Comparison of ENCODE assay signal across 9 mouse cellular contexts in genomic region chr15:83592260-83593188, GRCm38 (mm10). TPM values are rescaled to one million over a fixed set of nuclear protein-coding genes. Genes with fewer than 3 reads are reported as not detected.
A peak's percentile ranks its signal among the peaks of the same experiment; 100 is the strongest.
DNase-seq lines count a peak whose midpoint lies in the region; ATAC-seq and TF ChIP-seq lines count a peak whose summit lies in the region.
"Had no signal": no experiment of that assay in that cellular context is flagged by ENCODE, and none has a peak within 500 bp of the region (broad histone marks: within the 10 kb centered on the region; RNA-seq: fewer than 3 reads in every experiment).

No protein-coding gene starts in this region.

- peak overlapping the region; percentile 67 for H3K27ac ChIP-seq in heart, embryonic 11.5 days (ENCODE audit: low read depth, low read length)
- H3K27ac ChIP-seq in limb, embryonic 12.5 days: no peak overlapping the region
- H3K27ac ChIP-seq: kidney, postnatal 0 days had no signal

- peaks cover 50% of the 10 kb centered on the region for H3K79me2 ChIP-seq in myocyte (ENCODE audit: control insufficient read depth, insufficient read depth)

- no peaks in the 10 kb centered on the region for H3K27me3 ChIP-seq in heart, embryonic 11.5 days (ENCODE audit: control insufficient read depth, insufficient read depth, low read length)
- H3K27me3 ChIP-seq in limb, embryonic 12.5 days: no peaks in the 10 kb centered on the region
- no peaks in the 10 kb centered on the region for H3K27me3 ChIP-seq in myocyte (ENCODE audit: control insufficient read depth, insufficient read depth, insufficient read length)

- TF ChIP-seq POLR2A in myocyte (IDR thresholded peaks at IDR 0.05; ENCODE audit: insufficient read length, low read depth): no peak

- no peak for DNase-seq in heart, adult 11 months
- peak; percentile 59 for DNase-seq in c-Kit-positive CD71-positive TER-119-negative erythroid progenitor cells, embryonic 14.5 days (ENCODE audit: low read depth)
- DNase-seq in adrenal gland, postnatal 10 days: no peak
- DNase-seq in adrenal gland, adult 18-20 months (ENCODE audit: low spot score in 2 of 2): no peak

- 40% methylated on average over 8 of the region's 8 CpGs for WGBS in heart, embryonic 11.5 days (ENCODE audit: insufficient replicate concordance)
- WGBS in limb, embryonic 12.5 days: 79% methylated on average over 8 of the region's 8 CpGs

- no peak overlapping the region for H3ac ChIP-seq in myocyte (ENCODE audit: control insufficient read depth, insufficient read length)

- H3K4me2 ChIP-seq in heart, embryonic 11.5 days: peak overlapping the region; percentile 83
- peak overlapping the region; percentile 70 for H3K4me2 ChIP-seq in limb, embryonic 12.5 days
- H3K4me2 ChIP-seq in myocyte (ENCODE audit: low read depth): peak overlapping the region; percentile 98

- peak overlapping the region; percentile 56; the same call in 1 of the 2 replicates for H3K4me3 ChIP-seq in heart, embryonic 11.5 days (ENCODE audit: low read depth, low read length)
- H3K4me3 ChIP-seq in limb, embryonic 12.5 days (replicated peaks): 0 out of 2 replicates have a peak overlapping the region, but pooled peaks have one; percentile 76
- peak overlapping the region; percentile 87 for H3K4me3 ChIP-seq in myocyte

- no peak for ATAC-seq in heart, embryonic 11.5 days (replicated peaks; ENCODE audit: insufficient number of reproducible peaks, low FRiP score, low TSS enrichment)
- no peak for ATAC-seq in limb, embryonic 12.5 days (ENCODE audit: insufficient number of reproducible peaks, insufficient read depth, low FRiP score, low TSS enrichment, low read depth)
- no peak for ATAC-seq in monocyte, adult 5-6 weeks (replicated peaks; ENCODE audit: insufficient number of reproducible peaks, low FRiP score, low TSS enrichment, poor library complexity, severe bottlenecking)

- peaks cover 20% of the 10 kb centered on the region for H3K4me1 ChIP-seq in heart, embryonic 11.5 days (ENCODE audit: control insufficient read depth, insufficient read depth, low read length)
- peaks cover 14% of the 10 kb centered on the region for H3K4me1 ChIP-seq in limb, embryonic 12.5 days (replicated peaks)

- H3K36me3 ChIP-seq in heart, embryonic 11.5 days (ENCODE audit: control insufficient read depth, insufficient read depth, low read length): peaks cover 3% of the 10 kb centered on the region; the same call in 1 of the 2 replicates
- peaks cover 34% of the 10 kb centered on the region for H3K36me3 ChIP-seq in limb, embryonic 12.5 days
- peaks cover 9% of the 10 kb centered on the region for H3K36me3 ChIP-seq in myocyte (ENCODE audit: control insufficient read depth, insufficient read depth)

- no peaks in the 10 kb centered on the region for H3K9me3 ChIP-seq in heart, embryonic 11.5 days (replicated peaks; ENCODE audit: control insufficient read depth, low read length)
- no peaks in the 10 kb centered on the region for H3K9me3 ChIP-seq in limb, embryonic 12.5 days

- H3K9ac ChIP-seq in heart, embryonic 11.5 days (ENCODE audit: low read depth, low read length): peak overlapping the region; percentile 82; the same call in 1 of the 2 replicates
- no peak overlapping the region; the same call in 1 of the 2 replicates for H3K9ac ChIP-seq in limb, embryonic 12.5 days (replicated peaks)

TF ChIP-seq in myocyte, 11 proteins besides CTCF, POLR2A, EP300 and RAD21:
- TF ChIP-seq REST (IDR thresholded peaks at IDR 0.05; ENCODE audit: insufficient read depth, insufficient read length) (no peak), MYOG (IDR thresholded peaks at IDR 0.05; ENCODE audit: control insufficient read depth in 1 of 3, insufficient read depth in 1 of 3, insufficient read length in 2 of 3, low read depth in 2 of 3) (peak in 1 of 3 experiments; percentile 42), MYOD1 (IDR thresholded peaks at IDR 0.05; ENCODE audit: control insufficient read depth in 1 of 3, insufficient read length in 2 of 3, low read depth in 2 of 3) (peak in 1 of 3 experiments; percentile 38)

RNA-seq across cellular contexts. Expression of gene Ttll12, which starts 2.4 kb away (rescaled TPM):
- 30.4 and 31.1 TPM in 2 replicates for polyA plus RNA-seq in heart, embryonic 11.5 days (2014; fragmentation: Nextera tagmentation; extraction: Ambion mirVana)
- 44.7 and 46.0 TPM in 2 replicates for polyA plus RNA-seq in limb, embryonic 12.5 days (2016; fragmentation: Nextera tagmentation; extraction: Ambion mirVana)
- polyA plus RNA-seq in myocyte (2012; fragmentation: generic; extraction: Trizol): 69.6 TPM
- total RNA-seq in adrenal gland, postnatal 10 days (2021): 10 to 100 TPM; 19.0 to 21.1 TPM
- total RNA-seq in adrenal gland, adult 18-20 months (2021): 10 to 100 TPM; 27.9 to 30.4 TPM
- 2.7 to 4.9 TPM (median 2.8 TPM) in 3 replicates for total RNA-seq in monocyte, adult 5-6 weeks (2017)

RNA-seq across cellular contexts. Expression of gene Mcat, which starts 28.9 kb away (rescaled TPM):
- 28.3 and 30.3 TPM in 2 replicates for polyA plus RNA-seq in heart, embryonic 11.5 days (2014; fragmentation: Nextera tagmentation; extraction: Ambion mirVana)
- 48.9 and 50.8 TPM in 2 replicates for polyA plus RNA-seq in limb, embryonic 12.5 days (2016; fragmentation: Nextera tagmentation; extraction: Ambion mirVana)
- polyA plus RNA-seq in myocyte (2012; fragmentation: generic; extraction: Trizol): 55.9 TPM
- total RNA-seq in adrenal gland, postnatal 10 days (2021): 10 to 100 TPM; 43.1 to 49.3 TPM
- total RNA-seq in adrenal gland, adult 18-20 months (2021): 10 to 100 TPM; 31.1 to 41.3 TPM
- 1.1 to 13.5 TPM (median 4.1 TPM) in 3 replicates for total RNA-seq in monocyte, adult 5-6 weeks (2017)

RNA-seq across cellular contexts. Expression of gene Tspo, which starts 29.1 kb away (rescaled TPM):
- polyA plus RNA-seq in heart, embryonic 11.5 days (2014; fragmentation: Nextera tagmentation; extraction: Ambion mirVana): 129 and 136 TPM in 2 replicates
- polyA plus RNA-seq in limb, embryonic 12.5 days (2016; fragmentation: Nextera tagmentation; extraction: Ambion mirVana): 51.7 and 54.2 TPM in 2 replicates
- polyA plus RNA-seq in myocyte (2012; fragmentation: generic; extraction: Trizol): 937 TPM
- total RNA-seq in adrenal gland, postnatal 10 days (2021): 100 to 1,000 TPM; 298 to 316 TPM
- total RNA-seq in adrenal gland, adult 18-20 months (2021): 100 to 1,000 TPM; 395 to 578 TPM
- total RNA-seq in monocyte, adult 5-6 weeks (2017): 34.9 to 79.7 TPM (median 46.3 TPM) in 3 replicates
